Mouse (Mus musculus) skeletal muscle tissue, adult 2 months (tissue): ENCODE measurements around the gene Taf5.

Experiments used
- DNase-seq: peaks from one replicate; pipeline ENCODE4 v3.0.0-alpha.2; 2012; ENCODE audit warnings: low read depth, low spot score

Taf5 gene

GRCm38 (mm10) chr19:47067096-47067882, at the start of gene Taf5:
Gene Taf5 (plus strand): TSS chr19:47067746.
- DNase-seq, result peak; percentile 95

GRCm38 (mm10) chr19:47017831-47018230, 49.7 kb upstream of the Taf5 start:
- DNase-seq, result no peak

DNA sequence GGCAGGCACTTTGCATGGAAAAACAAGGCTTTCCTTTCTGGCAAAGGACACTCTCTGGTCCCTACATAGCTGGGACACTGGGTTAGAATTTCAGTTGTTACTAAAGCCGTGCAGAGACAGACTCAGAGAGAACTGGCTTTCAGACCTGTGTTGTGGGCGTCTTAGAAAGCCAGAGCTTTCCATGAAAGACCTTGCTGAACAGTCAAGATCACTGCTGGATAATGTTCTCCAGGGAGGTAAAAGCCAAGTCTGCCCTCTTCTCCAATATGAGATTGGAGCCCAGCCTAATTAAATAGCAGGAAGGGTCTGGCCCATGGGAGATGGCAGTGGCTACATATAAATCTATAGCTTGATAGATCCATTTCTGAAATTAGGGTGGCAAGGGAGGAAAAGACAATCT, 49.2 kb upstream of the Taf5 start:
- DNase-seq, result no peak

DNA sequence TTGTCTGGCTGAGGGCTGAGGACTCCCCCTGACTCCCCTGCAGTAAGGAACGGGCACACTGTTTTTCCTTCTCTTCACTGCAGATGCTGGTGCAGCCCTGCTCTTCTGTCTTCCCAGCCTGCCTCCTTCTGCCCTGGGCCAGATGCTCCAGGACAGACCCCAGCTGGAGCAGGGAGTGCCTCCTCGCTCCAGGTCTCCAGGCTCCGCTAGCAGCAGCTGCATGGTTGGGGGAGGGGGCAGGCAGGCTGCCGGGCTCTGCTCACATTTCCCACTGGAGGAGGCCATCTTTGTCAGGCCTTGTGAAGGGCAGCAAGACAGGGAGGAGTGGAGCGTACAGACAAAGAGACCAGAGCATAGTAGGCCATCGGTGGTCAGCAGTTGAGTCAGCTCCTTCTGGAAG, 48.2 kb upstream of the Taf5 start:
- DNase-seq, result no peak

- DNase-seq, result no peak
Observed at GRCm38 (mm10) chr19:47022709-47023108, 44.8 kb upstream of the Taf5 start.

GRCm38 (mm10) chr19:47023546-47023945, 44.0 kb upstream of the Taf5 start:
- DNase-seq, result no peak

DNA sequence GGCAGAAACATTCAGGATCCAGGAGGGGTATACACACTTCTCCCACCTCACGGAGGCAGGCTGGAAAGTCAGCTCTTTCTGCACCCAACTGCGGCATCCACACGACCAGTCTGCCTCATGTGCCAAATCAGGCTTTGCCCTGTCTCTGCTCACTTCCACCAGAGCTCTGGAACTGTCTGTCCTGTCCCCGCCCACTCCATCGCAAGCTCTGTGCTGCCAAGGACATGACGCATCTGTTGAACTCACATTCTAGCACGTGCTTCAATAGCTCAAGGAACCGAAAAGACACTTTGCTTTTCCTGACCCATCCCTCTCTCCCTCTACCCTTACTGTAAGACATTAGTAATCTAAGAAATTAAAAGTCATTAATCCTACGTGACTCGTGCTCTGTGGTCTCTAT, 42.6 kb upstream of the Taf5 start:
- DNase-seq, result no peak

DNA sequence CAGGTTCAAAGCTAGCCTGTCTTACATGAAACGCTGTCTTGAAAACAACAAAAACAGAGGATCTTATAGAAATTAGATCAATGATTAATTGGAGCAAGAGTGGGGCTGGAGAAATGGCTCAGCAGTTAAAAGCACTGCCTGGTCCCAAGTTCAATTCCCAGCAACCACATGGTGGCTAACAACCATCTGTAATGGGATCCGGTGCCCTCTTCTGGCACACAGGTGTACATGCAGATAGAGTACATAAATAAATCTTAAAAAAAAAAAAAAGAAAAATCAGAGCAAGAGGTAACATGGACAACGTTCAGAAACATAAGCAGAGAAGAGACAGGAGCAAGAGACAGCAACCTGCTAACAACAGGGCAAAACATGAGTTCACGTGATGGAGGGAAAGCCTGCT, 41.0 kb upstream of the Taf5 start:
- DNase-seq, result no peak

GRCm38 (mm10) chr19:47029796-47030195, 37.8 kb upstream of the Taf5 start:
- no peak for DNase-seq

- no peak for DNase-seq
Observed at GRCm38 (mm10) chr19:47031770-47032169, 35.8 kb upstream of the Taf5 start.

DNA sequence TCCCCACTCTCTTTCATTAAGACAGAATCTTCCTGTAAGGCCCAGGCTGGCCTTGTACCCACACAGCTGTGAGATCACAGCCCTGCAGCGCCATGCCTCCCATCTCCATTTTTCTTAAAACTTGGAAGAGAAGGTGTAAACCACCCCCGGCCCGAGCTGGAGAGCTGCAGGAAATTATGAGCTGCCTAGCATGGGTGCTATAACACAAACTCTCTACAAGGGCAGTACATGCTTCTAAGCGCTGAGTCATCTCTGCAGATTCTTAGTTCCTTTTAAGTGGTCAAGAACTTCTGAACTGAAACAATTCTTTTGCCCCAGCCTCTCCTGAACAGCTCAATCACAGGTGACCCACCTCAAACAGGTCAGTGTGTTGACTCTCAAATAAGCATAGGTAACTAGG, 32.6 kb upstream of the Taf5 start:
- DNase-seq, result no peak

DNA sequence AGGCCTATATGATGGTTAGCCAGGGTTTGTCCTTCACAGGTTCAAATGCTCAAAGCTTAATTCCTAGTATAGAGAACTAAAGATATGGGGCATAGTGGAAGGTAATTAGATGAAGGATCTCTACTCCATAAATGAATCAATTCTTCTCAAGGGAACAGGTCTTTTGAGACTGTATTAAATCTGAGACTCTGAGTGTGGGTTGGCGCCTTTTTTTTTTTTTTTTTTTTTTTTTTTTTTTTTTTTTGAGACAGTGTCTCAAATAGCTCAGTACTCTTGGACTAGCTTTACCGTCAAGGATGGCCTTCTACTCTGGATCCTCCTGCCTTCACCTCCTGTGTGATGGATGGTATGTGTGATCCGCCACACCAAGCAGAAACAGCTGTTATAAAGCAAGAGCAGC, 30.9 kb upstream of the Taf5 start:
- DNase-seq, result no peak

- DNase-seq, result no peak
Observed at GRCm38 (mm10) chr19:47040720-47041473, 26.6 kb upstream of the Taf5 start.

DNA sequence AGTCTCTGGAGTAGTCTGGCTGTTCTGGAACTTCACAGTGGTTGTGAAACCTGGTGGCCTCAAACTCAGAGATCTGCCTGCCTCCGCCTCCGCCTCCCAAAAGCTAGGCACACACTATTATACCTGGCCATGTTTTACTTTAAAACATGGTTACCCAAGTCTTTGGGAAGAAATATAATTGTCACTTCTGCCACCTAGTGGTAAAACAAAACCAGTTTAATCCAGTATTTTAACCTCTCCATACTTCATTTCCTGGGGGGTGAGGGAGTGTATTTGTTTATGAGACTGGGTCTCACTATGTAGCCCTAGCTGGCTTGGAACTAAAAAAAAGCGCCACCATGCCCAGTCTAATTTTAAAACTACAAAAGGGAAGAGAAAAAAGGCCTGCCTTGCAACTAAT, 23.9 kb upstream of the Taf5 start:
- no peak for DNase-seq

DNA sequence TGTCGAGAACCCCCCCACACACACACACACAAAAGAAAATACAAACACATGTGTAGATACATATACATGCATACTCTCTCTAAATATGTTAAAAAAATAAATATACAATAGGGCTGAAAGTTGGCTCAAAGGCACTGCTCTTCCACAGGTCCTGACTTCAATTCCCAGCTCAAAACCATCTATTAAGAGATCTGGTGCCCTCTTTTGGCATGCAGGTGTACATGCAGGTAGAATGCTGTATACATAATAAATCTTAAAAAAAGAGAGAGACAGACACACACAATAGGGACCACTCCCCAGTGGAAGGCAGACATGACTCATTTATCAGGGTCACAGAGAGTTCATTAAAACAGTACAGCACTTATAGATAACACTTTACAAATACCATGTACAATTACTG, 21.2 kb upstream of the Taf5 start:
- DNase-seq, result no peak

DNA sequence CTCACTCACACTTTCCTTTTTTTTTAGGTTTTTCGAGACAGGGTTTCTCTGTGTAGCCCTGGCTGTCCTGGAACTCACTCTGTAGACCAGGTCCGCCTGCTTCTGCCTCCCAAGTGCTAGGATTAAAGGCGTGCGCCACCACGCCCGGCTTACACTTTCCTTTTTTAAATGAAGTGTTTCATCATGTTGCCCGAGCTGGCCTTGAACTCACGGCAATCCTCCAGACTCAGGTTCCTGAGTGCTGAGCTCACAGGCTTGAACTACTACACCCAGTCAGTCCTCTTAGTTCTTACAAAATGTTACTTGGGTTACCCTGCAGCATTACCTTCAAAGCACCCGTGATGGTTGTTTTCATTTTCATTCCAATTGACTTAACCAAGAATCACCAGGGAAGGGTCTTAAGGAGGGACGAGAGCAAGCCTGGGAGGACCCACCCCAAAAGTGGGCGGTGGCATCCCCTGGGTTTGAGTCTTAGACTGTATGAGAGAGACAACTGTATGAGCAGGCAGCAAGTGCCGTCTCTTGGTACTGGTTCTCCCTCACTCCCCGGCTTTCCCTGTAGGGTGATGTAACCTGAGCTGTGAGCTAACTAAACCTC, 20.2 kb upstream of the Taf5 start:
- DNase-seq, result no peak

DNA sequence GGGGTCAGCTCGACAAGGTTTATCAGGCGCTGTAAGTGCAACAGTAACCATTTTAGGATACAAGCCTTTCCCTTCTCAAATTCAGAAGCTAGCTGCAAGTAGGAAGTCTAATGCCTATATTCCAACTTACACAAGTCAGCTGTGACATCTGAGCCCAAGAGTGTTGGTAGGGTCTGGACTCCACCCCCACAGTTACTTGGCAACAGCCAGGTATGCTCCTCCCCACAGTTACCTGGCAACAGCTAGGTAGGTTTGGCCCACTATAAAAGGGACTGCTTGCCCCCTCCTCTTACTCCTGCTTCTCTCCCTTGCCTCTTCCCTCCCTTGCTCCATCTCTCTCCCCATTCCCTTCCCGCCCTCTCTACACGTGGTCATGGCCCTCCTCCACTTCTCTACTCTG, 18.5 kb upstream of the Taf5 start:
- DNase-seq, result no peak

GRCm38 (mm10) chr19:47049840-47050239, 17.7 kb upstream of the Taf5 start:
- no peak for DNase-seq

GRCm38 (mm10) chr19:47050271-47051032, 17.1 kb upstream of the Taf5 start, which contains the start of gene Pcgf6:
Gene Pcgf6 (minus strand): TSS chr19:47050906.
- peak; percentile 49 for DNase-seq

GRCm38 (mm10) chr19:47052927-47053326, 14.6 kb upstream of the Taf5 start:
- DNase-seq, result no peak

- no peak for DNase-seq
Observed at GRCm38 (mm10) chr19:47053471-47053870, 14.1 kb upstream of the Taf5 start.

GRCm38 (mm10) chr19:47057684-47058083, 9.9 kb upstream of the Taf5 start:
- no peak for DNase-seq
